Mouse (Mus musculus): Measurements from ENCODE around the gene Tmem132b. TPM values are rescaled to one million over a fixed set of nuclear protein-coding genes. Genes with fewer than 3 reads are reported as not detected.

Gene Tmem132b
- total and polyA plus RNA-seq, 3 experiments: not detected

DNA sequence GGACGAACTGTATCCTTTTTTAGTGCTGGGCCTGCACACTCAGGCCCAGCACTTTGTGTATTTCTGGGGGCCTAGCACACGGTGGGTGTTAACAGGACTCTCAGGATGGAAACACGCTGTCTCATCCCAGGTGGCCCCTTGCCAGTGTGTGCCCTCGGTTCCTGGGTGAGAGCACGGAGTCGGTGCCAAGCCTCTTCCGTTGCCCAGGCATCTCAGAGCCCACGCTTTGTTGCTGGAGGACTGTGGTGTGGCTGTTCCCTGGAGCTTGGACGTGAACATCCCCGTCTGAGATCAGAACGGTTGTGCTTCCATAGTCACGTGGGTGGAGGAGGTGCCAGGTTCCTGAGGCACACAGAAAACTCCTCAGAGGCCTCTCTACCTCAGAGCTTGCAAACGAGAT, 47.1 kb downstream of the Tmem132b start:
- dilution Hi-C loops (cut with MboI; ENCODE audit: extremely low pct_ligation_motif_present, extremely low pct_unique_long_range_greater_than_20kb, low sequenced_read_pairs) (no loop called here), in situ Hi-C loops (cut with MboI; ENCODE audit: low pct_ligation_motif_present, low pct_unique_long_range_greater_than_20kb, low sequenced_read_pairs) (loop anchor here (5.0 kb wide), 1 partner anchor 56 kb away; no protein-coding TSS in a partner anchor)
- TF ChIP-seq ETS1 (conservative IDR thresholded peaks at IDR 0.05; ENCODE audit: low read depth, low read length) (no peak), MAFK (IDR thresholded peaks at IDR 0.05; ENCODE audit: insufficient replicate concordance, low read length) (no peak), TBP (conservative IDR thresholded peaks at IDR 0.05; ENCODE audit: low read depth, low read length) (no peak), HCFC1 (IDR thresholded peaks at IDR 0.05; ENCODE audit: low read depth, low read length) (no peak), UBTF (IDR thresholded peaks at IDR 0.05; ENCODE audit: low read depth, low read length) (no peak), KAT2A (IDR thresholded peaks at IDR 0.05; ENCODE audit: insufficient replicate concordance, low read length) (no peak), MEF2A (IDR thresholded peaks at IDR 0.05; ENCODE audit: borderline replicate concordance, low read depth, low read length) (no peak), RAD21 (IDR thresholded peaks at IDR 0.05; ENCODE audit: low read depth, low read length) (no peak), CTCF (conservative IDR thresholded peaks at IDR 0.05 in 1 of 2, IDR thresholded peaks at IDR 0.05 in 1 of 2; ENCODE audit: low read depth in 2 of 2, low read length in 2 of 2) (no peak), JUN (IDR thresholded peaks at IDR 0.05; ENCODE audit: insufficient read depth, low read depth, low read length) (no peak), USF2 (conservative IDR thresholded peaks at IDR 0.05; ENCODE audit: low read depth, low read length) (no peak), ELF1 (IDR thresholded peaks at IDR 0.05; ENCODE audit: low read depth, low read length) (no peak), USF1 (IDR thresholded peaks at IDR 0.05; ENCODE audit: low read depth, low read length) (no peak), JUND (conservative IDR thresholded peaks at IDR 0.05; ENCODE audit: low read depth, low read length) (no peak), ZNF384 (IDR thresholded peaks at IDR 0.05; ENCODE audit: low read depth, low read length) (no peak), TCF12 (IDR thresholded peaks at IDR 0.05; ENCODE audit: low read depth, low read length) (no peak), POLR2A (IDR thresholded peaks at IDR 0.05; ENCODE audit: low read depth, low read length) (no peak), CHD1 (IDR thresholded peaks at IDR 0.05; ENCODE audit: low read depth, low read length) (no peak)
- peaks cover 38% of the 10 kb centered on the region for H3K27me3 ChIP-seq (replicated peaks)
- no peaks in the 10 kb centered on the region for H3K36me3 ChIP-seq (replicated peaks in 1 of 2; ENCODE audit: control insufficient read depth in 1 of 2, insufficient read depth in 1 of 2, low read length in 1 of 2)
- H3K79me2 ChIP-seq (replicated peaks; ENCODE audit: control insufficient read depth, extremely low read depth, insufficient read depth, poor library complexity, severe bottlenecking): no peaks in the 10 kb centered on the region
- no peak overlapping the region for H3K27ac ChIP-seq (ENCODE audit: insufficient read depth, low read depth)
- peaks cover 4% of the 10 kb centered on the region for H3K9me3 ChIP-seq (replicated peaks; ENCODE audit: low read length)
- no peak overlapping the region for H3K4me2 ChIP-seq (ENCODE audit: insufficient read depth, low read depth, poor library complexity, severe bottlenecking)
- H3K9ac ChIP-seq (ENCODE audit: insufficient read depth, low read depth): no peak overlapping the region
- no peaks in the 10 kb centered on the region for H3K4me1 ChIP-seq (ENCODE audit: control insufficient read depth in 1 of 2, insufficient read depth in 2 of 2)
- no peak for DNase-seq (ENCODE audit: extremely low read depth)
- no peak overlapping the region for H3K4me3 ChIP-seq (replicated peaks in 1 of 3; ENCODE audit: low read depth in 2 of 3, low read length in 2 of 3, poor library complexity in 1 of 3)

DNA sequence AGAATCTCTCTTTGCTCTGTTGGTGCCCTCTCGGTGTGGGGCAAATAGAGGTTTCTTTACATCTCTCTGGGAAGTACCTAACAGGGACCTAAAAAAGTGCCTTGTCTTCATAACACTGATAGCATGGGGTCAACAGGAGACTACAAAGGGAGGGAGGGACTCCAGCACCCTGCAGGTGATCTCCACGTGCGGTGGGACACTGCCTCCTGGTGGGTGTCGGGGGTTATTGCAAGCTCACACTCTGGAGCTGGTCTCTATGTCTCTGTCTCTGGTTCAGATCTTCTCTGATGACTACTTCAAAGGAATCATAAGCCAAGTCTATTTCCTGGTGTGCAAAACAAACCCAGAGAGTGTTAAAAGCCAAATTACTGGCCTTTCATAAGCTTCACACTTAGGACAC, 47.6 kb downstream of the Tmem132b start:
- Histone ChIP-seq H3K4me2 (ENCODE audit: insufficient read depth, low read depth, poor library complexity, severe bottlenecking) (no peak overlapping the region), H3K27me3 (replicated peaks) (peaks cover 39% of the 10 kb centered on the region), H3K9ac (ENCODE audit: insufficient read depth, low read depth) (no peak overlapping the region), H3K4me3 (replicated peaks in 1 of 3; ENCODE audit: low read depth in 2 of 3, low read length in 2 of 3, poor library complexity in 1 of 3) (no peak overlapping the region), H3K4me1 (ENCODE audit: control insufficient read depth in 1 of 2, insufficient read depth in 2 of 2) (no peaks in the 10 kb centered on the region), H3K9me3 (replicated peaks; ENCODE audit: low read length) (peaks cover 4% of the 10 kb centered on the region), H3K27ac (ENCODE audit: insufficient read depth, low read depth) (no peak overlapping the region), H3K36me3 (replicated peaks in 1 of 2; ENCODE audit: control insufficient read depth in 1 of 2, insufficient read depth in 1 of 2, low read length in 1 of 2) (no peaks in the 10 kb centered on the region), H3K79me2 (replicated peaks; ENCODE audit: control insufficient read depth, extremely low read depth, insufficient read depth, poor library complexity, severe bottlenecking) (no peaks in the 10 kb centered on the region)
- DNase-seq (ENCODE audit: extremely low read depth): peak; percentile 17
- dilution Hi-C loops (cut with MboI; ENCODE audit: extremely low pct_ligation_motif_present, extremely low pct_unique_long_range_greater_than_20kb, low sequenced_read_pairs): no loop called here
- TF ChIP-seq SIN3A (IDR thresholded peaks at IDR 0.05; ENCODE audit: low read length) (no peak), TCF12 (IDR thresholded peaks at IDR 0.05; ENCODE audit: low read depth, low read length) (no peak), ZNF384 (IDR thresholded peaks at IDR 0.05; ENCODE audit: low read depth, low read length) (no peak), USF2 (conservative IDR thresholded peaks at IDR 0.05; ENCODE audit: low read depth, low read length) (no peak), MXI1 (IDR thresholded peaks at IDR 0.05; ENCODE audit: low read depth, low read length) (no peak), E2F4 (IDR thresholded peaks at IDR 0.05; ENCODE audit: insufficient replicate concordance, low read depth, low read length) (no peak), BHLHE40 (IDR thresholded peaks at IDR 0.05; ENCODE audit: low read depth, low read length) (peak; percentile 84), SMC3 (IDR thresholded peaks at IDR 0.05; ENCODE audit: low read depth, low read length) (peak; percentile 68), NELFE (IDR thresholded peaks at IDR 0.05; ENCODE audit: low read depth, low read length) (no peak), RAD21 (IDR thresholded peaks at IDR 0.05; ENCODE audit: low read depth, low read length) (peak; percentile 52), CTCF (conservative IDR thresholded peaks at IDR 0.05 in 1 of 2, IDR thresholded peaks at IDR 0.05 in 1 of 2; ENCODE audit: low read depth in 2 of 2, low read length in 2 of 2) (peak; percentile 63 to 82)
- in situ Hi-C loops (cut with MboI; ENCODE audit: low pct_ligation_motif_present, low pct_unique_long_range_greater_than_20kb, low sequenced_read_pairs): loop anchor here (5.0 kb wide), 1 partner anchor 57 kb away; no protein-coding TSS in a partner anchor
